Mouse (Mus musculus): ENCODE data around the gene Ptger3.

GRCm38 (mm10) chr3:157597837-157598379, 31.2 kb downstream of the Ptger3 start:
- no peak for TF ChIP-seq CTCF (IDR thresholded peaks at IDR 0.05; ENCODE audit: insufficient read depth, low read depth, low read length)
- TF ChIP-seq POLR2A (IDR thresholded peaks at IDR 0.05; ENCODE audit: insufficient read depth, low read depth, low read length), result no peak

Measured in olfactory bulb, adult 2 months (tissue).